Mouse (Mus musculus) CH12.LX (cell line): Measurements from ENCODE around the gene Cald1. TPM values are rescaled to one million over a fixed set of nuclear protein-coding genes. Genes with fewer than 3 reads are reported as not detected.

Source experiments
- DNase-seq: peaks from one replicate; pipeline ENCODE4 v3.0.0-alpha.2; 2013; ENCODE audit errors: extremely low read depth
- H3K27ac ChIP-seq: 2 replicates; pipeline ENCODE4 v1.5.1; 2012; ENCODE audit warnings: low read depth, mild to moderate bottlenecking, control low read depth, moderate library complexity; ENCODE audit not compliant: insufficient read depth
- H3K27me3 ChIP-seq: replicated peaks from 2 replicates; pipeline ENCODE3; 2012; ENCODE audit warnings: inconsistent platforms
- H3K36me3 ChIP-seq, 2 experiments: replicated peaks in 1 of 2; 2 replicates each; pipeline versions ENCODE3 to v1.6.1; 2012; ENCODE audit warnings: inconsistent platforms in 1 of 2, low read length in 1 of 2, mild to moderate bottlenecking in 1 of 2, mixed read lengths in 1 of 2, moderate library complexity in 1 of 2; ENCODE audit not compliant: control insufficient read depth in 1 of 2, insufficient read depth in 1 of 2
- H3K4me1 ChIP-seq, 2 experiments: 2 replicates each; pipeline ENCODE4 v1.6.1; 2012; ENCODE audit warnings: inconsistent platforms in 1 of 2, moderate library complexity in 1 of 2; ENCODE audit not compliant: insufficient read depth in 2 of 2, control insufficient read depth in 1 of 2
- H3K4me2 ChIP-seq: 2 replicates; pipeline ENCODE4 v1.6.1; 2012; ENCODE audit warnings: low read depth, mild to moderate bottlenecking, control low read depth; ENCODE audit not compliant: poor library complexity, insufficient read depth, severe bottlenecking
- H3K4me3 ChIP-seq, 3 experiments: fragments of 150-350 bp in 1 of 3; sonication (generic) in 1 of 3; replicated peaks in 1 of 3; 2 replicates each; pipeline versions ENCODE3 to v1.5.1; 2011 to 2012; ENCODE audit warnings: low read depth in 2 of 3, low read length in 2 of 3, mild to moderate bottlenecking in 2 of 3, moderate library complexity in 2 of 3, control low read depth in 1 of 3, improper control_type of control experiment in 1 of 3, inconsistent platforms in 1 of 3, mixed read lengths in 1 of 3; ENCODE audit not compliant: poor library complexity in 1 of 3
- H3K79me2 ChIP-seq: replicated peaks from 2 replicates; pipeline ENCODE4 v1.6.1; 2012; ENCODE audit warnings: mild to moderate bottlenecking, moderate library complexity; ENCODE audit not compliant: control insufficient read depth, poor library complexity, insufficient read depth, severe bottlenecking; ENCODE audit errors: extremely low read depth
- H3K9ac ChIP-seq: 2 replicates; pipeline ENCODE4 v1.6.1; 2012; ENCODE audit warnings: low read depth, mild to moderate bottlenecking, control low read depth, moderate library complexity; ENCODE audit not compliant: insufficient read depth
- H3K9me3 ChIP-seq: replicated peaks from 2 replicates; pipeline ENCODE3; 2012; ENCODE audit warnings: low read length, inconsistent platforms, mixed read lengths
- BHLHE40 ChIP-seq: IDR thresholded peaks from 2 replicates; pipeline ENCODE4 v1.6.1; 2011; ENCODE audit warnings: mild to moderate bottlenecking, low read depth, low read length, improper control_type of control experiment
- CHD1 ChIP-seq: IDR thresholded peaks from 2 replicates; pipeline ENCODE4 v1.6.1; 2012; ENCODE audit warnings: low read depth, low read length, improper control_type of control experiment, inconsistent platforms
- CTCF ChIP-seq, 2 experiments: IDR thresholded peaks in 1 of 2; conservative IDR thresholded peaks in 1 of 2; 2 replicates each; pipeline ENCODE4 v1.5.1; 2011 to 2012; ENCODE audit warnings: low read depth in 2 of 2, low read length in 2 of 2, improper control_type of control experiment in 1 of 2, inconsistent platforms in 1 of 2, mild to moderate bottlenecking in 1 of 2, moderate library complexity in 1 of 2
- ELF1 ChIP-seq: IDR thresholded peaks from 2 replicates; pipeline ENCODE4 v1.6.1; 2014; ENCODE audit warnings: low read depth, mild to moderate bottlenecking, inconsistent platforms, low read length, improper control_type of control experiment
- GABPA ChIP-seq: IDR thresholded peaks from 2 replicates; pipeline ENCODE4 v1.6.1; 2012; ENCODE audit warnings: low read depth, low read length, improper control_type of control experiment, inconsistent platforms; ENCODE audit not compliant: insufficient replicate concordance
- HCFC1 ChIP-seq: IDR thresholded peaks from 2 replicates; pipeline ENCODE4 v1.6.1; 2012; ENCODE audit warnings: low read depth, mild to moderate bottlenecking, inconsistent platforms, low read length, improper control_type of control experiment
- KAT2A ChIP-seq: IDR thresholded peaks from 2 replicates; pipeline ENCODE4 v1.6.1; 2012; ENCODE audit warnings: low read length, improper control_type of control experiment, inconsistent platforms; ENCODE audit not compliant: insufficient replicate concordance
- MAFK ChIP-seq: IDR thresholded peaks from 2 replicates; pipeline ENCODE4 v1.6.1; 2011; ENCODE audit warnings: low read length, improper control_type of control experiment; ENCODE audit not compliant: insufficient replicate concordance
- MAX ChIP-seq: IDR thresholded peaks from 2 replicates; pipeline ENCODE4 v1.6.1; 2011; ENCODE audit warnings: low read length, improper control_type of control experiment
- MEF2A ChIP-seq: IDR thresholded peaks from 2 replicates; pipeline ENCODE4 v1.6.1; 2014; ENCODE audit warnings: low read depth, mild to moderate bottlenecking, inconsistent platforms, low read length, improper control_type of control experiment, borderline replicate concordance
- MXI1 ChIP-seq: IDR thresholded peaks from 2 replicates; pipeline ENCODE4 v1.6.1; 2011; ENCODE audit warnings: mild to moderate bottlenecking, low read depth, low read length, improper control_type of control experiment
- MYC ChIP-seq: IDR thresholded peaks from 2 replicates; pipeline ENCODE4 v1.6.1; 2011; ENCODE audit warnings: low read depth, mild to moderate bottlenecking, improper control_type of control experiment, low read length
- NRF1 ChIP-seq: IDR thresholded peaks from 2 replicates; pipeline ENCODE4 v1.6.1; 2014; ENCODE audit warnings: low read depth, mild to moderate bottlenecking, inconsistent platforms, low read length, improper control_type of control experiment, moderate library complexity
- PAX5 ChIP-seq: IDR thresholded peaks from 2 replicates; pipeline ENCODE4 v1.6.1; 2012; ENCODE audit warnings: low read length, inconsistent platforms, mixed read lengths
- POLR2AphosphoS2 ChIP-seq: IDR thresholded peaks from 2 replicates; pipeline ENCODE4 v1.6.1; 2011; ENCODE audit warnings: low read depth, low read length, improper control_type of control experiment
- RCOR1 ChIP-seq: conservative IDR thresholded peaks from 2 replicates; pipeline ENCODE4 v1.6.1; 2012; ENCODE audit warnings: low read depth, mild to moderate bottlenecking, inconsistent platforms, low read length, improper control_type of control experiment
- TBP ChIP-seq: conservative IDR thresholded peaks from 2 replicates; pipeline ENCODE4 v1.6.1; 2011; ENCODE audit warnings: low read depth, low read length, improper control_type of control experiment
- TCF12 ChIP-seq: IDR thresholded peaks from 2 replicates; pipeline ENCODE4 v1.6.1; 2014; ENCODE audit warnings: low read depth, mild to moderate bottlenecking, inconsistent platforms, low read length, improper control_type of control experiment
- USF2 ChIP-seq: conservative IDR thresholded peaks from 2 replicates; pipeline ENCODE4 v1.6.1; 2011; ENCODE audit warnings: low read depth, low read length, improper control_type of control experiment
- ZKSCAN1 ChIP-seq: IDR thresholded peaks from 2 replicates; pipeline ENCODE4 v1.6.1; 2012; ENCODE audit warnings: low read depth, inconsistent platforms, low read length, improper control_type of control experiment, borderline replicate concordance
- dilution Hi-C: fragments of 300-500 bp; cut with MboI; formaldehyde crosslinking; loops from 2 replicates; pipeline ENCODE4 v1.14.3; 2020; ENCODE audit warnings: low sequenced_read_pairs; ENCODE audit not compliant: extremely low pct_unique_long_range_greater_than_20kb, extremely low pct_ligation_motif_present
- in situ Hi-C: fragments of 300-500 bp; cut with MboI; formaldehyde crosslinking; loops from 3 replicates; pipeline ENCODE4 v1.14.3; 2019; ENCODE audit warnings: low sequenced_read_pairs, low pct_ligation_motif_present, low pct_unique_long_range_greater_than_20kb, mixed read lengths
- polyA plus RNA-seq: library from polyadenylated mRNA; unstranded; fragments of >175 nt; gene quantifications from 2 replicates; pipeline ENCODE4 v1.2.1, GENCODE M21; 2012; ENCODE audit warnings: low read depth; ENCODE audit not compliant: insufficient read length
- total RNA-seq, 2 experiments: library from RNA; depleted of rRNA; stranded (reverse); fragments of 300-350 nt in 1 of 2; fragments of >200 nt in 1 of 2; gene quantifications; 2 replicates each; pipeline ENCODE4 v1.2.3; 2012 to 2014

The Cald1 gene
- total and polyA plus RNA-seq, 3 experiments = 0.55 to 4.0 (median 1.1) TPM

DNA sequence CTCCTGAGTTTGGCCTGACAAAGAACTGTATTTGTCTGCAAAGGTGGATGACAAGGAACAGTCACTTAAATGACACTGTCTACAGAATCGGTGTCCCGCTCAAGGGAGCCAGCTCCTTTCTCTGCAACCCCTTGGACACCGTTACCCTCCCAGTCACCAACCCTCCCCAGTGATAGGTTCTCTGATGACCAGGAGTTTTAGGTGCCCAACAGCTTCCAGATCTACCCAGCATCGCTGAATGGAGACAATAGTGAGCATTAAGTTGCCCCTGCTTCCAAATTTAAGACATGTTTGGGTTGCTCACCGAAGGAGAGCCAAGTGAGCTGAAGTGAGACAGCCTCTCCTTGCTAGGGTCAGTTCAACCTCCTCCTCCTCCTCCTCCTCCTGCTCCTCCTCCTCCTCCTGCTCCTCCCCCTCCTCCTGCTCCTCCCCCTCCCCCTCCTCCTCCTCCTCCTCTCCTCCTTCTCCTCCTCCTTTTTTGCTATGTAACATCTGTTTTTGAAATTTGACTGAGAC lies 70.5 kb downstream of the Cald1 start:
- Histone ChIP-seq H3K9me3 (no peaks in the 10 kb centered on the region), H3K36me3 (no peaks in the 10 kb centered on the region), H3K27me3 (no peaks in the 10 kb centered on the region), H3K4me3 (no peak overlapping the region), H3K79me2 (no peaks in the 10 kb centered on the region), H3K4me1 (no peaks in the 10 kb centered on the region), H3K4me2 (no peak overlapping the region), H3K9ac (no peak overlapping the region)
- DNase-seq = no peak
- no peak for TF ChIP-seq KAT2A
- no peak for TF ChIP-seq POLR2AphosphoS2
- no peak for TF ChIP-seq ZKSCAN1
- TF ChIP-seq HCFC1 = no peak
- TF ChIP-seq NRF1 = no peak
- no peak for TF ChIP-seq CTCF (conservative IDR thresholded peaks at IDR 0.05 in 1 of 2, IDR thresholded peaks at IDR 0.05 in 1 of 2; ENCODE audit: low read depth in 2 of 2, low read length in 2 of 2)
- no peak for TF ChIP-seq BHLHE40
- TF ChIP-seq GABPA = no peak
- TF ChIP-seq PAX5 = no peak
- TF ChIP-seq USF2 = no peak
- TF ChIP-seq CHD1 = no peak
- no peak for TF ChIP-seq MAX
- TF ChIP-seq MYC = no peak
- TF ChIP-seq TCF12 = no peak
- no peak for TF ChIP-seq ELF1
- TF ChIP-seq RCOR1 = no peak
- no peak for TF ChIP-seq MXI1
- no peak for TF ChIP-seq TBP
- TF ChIP-seq, all 38 proteins: peak for 0
- H3K27ac ChIP-seq = no peak overlapping the region
- dilution Hi-C loops = no loop called here
- in situ Hi-C loops = no loop called here

DNA sequence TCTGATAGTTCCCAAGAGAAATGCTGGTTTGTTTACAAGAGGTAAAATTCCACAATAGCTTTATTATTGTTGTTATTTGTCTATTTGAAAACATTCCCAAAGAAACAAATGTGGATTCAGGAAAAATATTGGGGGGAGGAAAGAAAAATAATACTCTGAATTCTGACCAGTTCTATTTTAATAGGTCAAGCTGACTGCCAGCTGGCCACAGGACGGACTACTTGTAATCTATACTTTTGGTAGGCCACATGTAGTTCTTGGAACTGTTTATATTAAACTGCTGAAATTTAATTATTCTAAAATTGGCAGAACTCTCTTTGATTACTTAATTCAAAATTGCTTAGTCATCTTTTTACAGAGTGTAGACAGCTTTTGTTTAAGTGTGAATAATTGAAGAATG lies 73.1 kb downstream of the Cald1 start:
- dilution Hi-C loops (no loop called here), in situ Hi-C loops (no loop called here)
- Histone ChIP-seq H3K36me3 (no peaks in the 10 kb centered on the region), H3K79me2 (no peaks in the 10 kb centered on the region), H3K9ac (no peak overlapping the region), H3K9me3 (no peaks in the 10 kb centered on the region), H3K4me1 (0 out of 4 replicates have a peak, but pooled peaks cover 0 to 4% of the 10 kb centered on the region in 2 experiments), H3K4me3 (no peak overlapping the region), H3K4me2 (no peak overlapping the region), H3K27ac (no peak overlapping the region), H3K27me3 (no peaks in the 10 kb centered on the region)
- TF ChIP-seq MEF2A (no peak), MAFK (0 out of 2 replicates have a peak, but pooled peaks have one; percentile 50)
- DNase-seq = no peak
